Mouse (Mus musculus): ENCODE results near the gene Gpc6.

Gpc6 gene

GRCm38 (mm10) chr14:117239694-117240427 lies 314.7 kb downstream of the Gpc6 start:
- peak in 1 of 2 experiments; percentile 5 for DNase-seq (ENCODE audit: low spot score in 2 of 2)

- DNase-seq (ENCODE audit: low spot score in 2 of 2): no peak
Observed at GRCm38 (mm10) chr14:117245631-117246030, 320.5 kb downstream of the Gpc6 start.

- no peak for DNase-seq (ENCODE audit: low spot score in 2 of 2)
Observed at GRCm38 (mm10) chr14:117256192-117256591, 331.1 kb downstream of the Gpc6 start.

GRCm38 (mm10) chr14:117265653-117266052 lies 340.5 kb downstream of the Gpc6 start:
- no peak for DNase-seq (ENCODE audit: low spot score in 2 of 2)

GRCm38 (mm10) chr14:117267823-117268601 lies 342.9 kb downstream of the Gpc6 start:
- DNase-seq (ENCODE audit: low spot score in 2 of 2): peak in 1 of 2 experiments; percentile 10

GRCm38 (mm10) chr14:117283631-117284030 lies 358.5 kb downstream of the Gpc6 start:
- no peak for DNase-seq (ENCODE audit: low spot score in 2 of 2)

GRCm38 (mm10) chr14:117293746-117294145 lies 368.6 kb downstream of the Gpc6 start:
- DNase-seq (ENCODE audit: low spot score in 2 of 2): no peak

GRCm38 (mm10) chr14:117296207-117296838 lies 371.2 kb downstream of the Gpc6 start:
- DNase-seq (ENCODE audit: low spot score in 2 of 2): no peak

GRCm38 (mm10) chr14:117301019-117301418 lies 375.9 kb downstream of the Gpc6 start:
- DNase-seq (ENCODE audit: low spot score in 2 of 2): no peak

- DNase-seq (ENCODE audit: low spot score in 2 of 2): no peak
Observed at GRCm38 (mm10) chr14:117303901-117304722, 379.0 kb downstream of the Gpc6 start.

- no peak for DNase-seq (ENCODE audit: low spot score in 2 of 2)
Observed at GRCm38 (mm10) chr14:117304723-117305010, 379.6 kb downstream of the Gpc6 start.

GRCm38 (mm10) chr14:117309997-117310520 lies 384.9 kb downstream of the Gpc6 start:
- DNase-seq (ENCODE audit: low spot score in 2 of 2): no peak

- no peak for DNase-seq (ENCODE audit: low spot score in 2 of 2)
Observed at GRCm38 (mm10) chr14:117324214-117324613, 399.1 kb downstream of the Gpc6 start.

- DNase-seq (ENCODE audit: low spot score in 2 of 2): no peak
Observed at GRCm38 (mm10) chr14:117332256-117332655, 407.1 kb downstream of the Gpc6 start.

- no peak for DNase-seq (ENCODE audit: low spot score in 2 of 2)
Observed at GRCm38 (mm10) chr14:117337271-117337670, 412.2 kb downstream of the Gpc6 start.

GRCm38 (mm10) chr14:117340549-117340948 lies 415.4 kb downstream of the Gpc6 start:
- no peak for DNase-seq (ENCODE audit: low spot score in 2 of 2)

GRCm38 (mm10) chr14:117344505-117344904 lies 419.4 kb downstream of the Gpc6 start:
- no peak for DNase-seq (ENCODE audit: low spot score in 2 of 2)

GRCm38 (mm10) chr14:117346372-117346885 lies 421.3 kb downstream of the Gpc6 start:
- no peak for DNase-seq (ENCODE audit: low spot score in 2 of 2)

- no peak for DNase-seq (ENCODE audit: low spot score in 2 of 2)
Observed at GRCm38 (mm10) chr14:117351296-117351695, 426.2 kb downstream of the Gpc6 start.

GRCm38 (mm10) chr14:117361155-117361964 lies 436.2 kb downstream of the Gpc6 start:
- DNase-seq (ENCODE audit: low spot score in 2 of 2): no peak

- no peak for DNase-seq (ENCODE audit: low spot score in 2 of 2)
Observed at GRCm38 (mm10) chr14:117361965-117362309, 436.8 kb downstream of the Gpc6 start.

Data from right cerebral cortex, adult 2 months (tissue).